Mouse (Mus musculus): Measurements from ENCODE around the gene Alyref2. TPM values are rescaled to one million over a fixed set of nuclear protein-coding genes. Genes with fewer than 3 reads are reported as not detected.
A peak's percentile ranks its signal among the peaks of the same experiment; 100 is the strongest.
"Not testable (repeated sequence)": the region's sequence is repeated elsewhere in the genome, so short reads cannot be mapped to it uniquely, and the experiment has no call there.

The Alyref2 gene
- 10 to 100 TPM; 10.5 to 11.7 TPM for polyA plus RNA-seq (2017; shearing (Covaris generic))

DNA sequence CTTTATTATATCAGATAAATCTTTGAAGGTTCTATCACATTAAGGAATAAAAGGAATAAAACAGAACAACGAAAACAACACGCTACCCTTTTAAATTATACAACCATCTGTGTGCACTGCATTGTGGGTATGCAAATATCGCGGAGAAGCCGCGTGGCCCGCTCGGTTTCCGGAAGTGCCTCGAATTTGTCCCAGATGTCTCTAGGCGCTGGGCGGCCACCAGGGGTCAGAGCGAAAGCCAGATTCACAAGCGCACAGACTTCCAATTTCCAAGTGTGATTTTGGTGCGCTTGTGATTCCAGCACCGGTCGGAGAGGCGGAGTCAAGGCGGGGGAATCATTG, at the start of gene Alyref2:
TSS of gene Alyref2 (plus strand) at position 229 of the 342 bp plus-strand sequence.
- peak; percentile 76 for ATAC-seq

DNA sequence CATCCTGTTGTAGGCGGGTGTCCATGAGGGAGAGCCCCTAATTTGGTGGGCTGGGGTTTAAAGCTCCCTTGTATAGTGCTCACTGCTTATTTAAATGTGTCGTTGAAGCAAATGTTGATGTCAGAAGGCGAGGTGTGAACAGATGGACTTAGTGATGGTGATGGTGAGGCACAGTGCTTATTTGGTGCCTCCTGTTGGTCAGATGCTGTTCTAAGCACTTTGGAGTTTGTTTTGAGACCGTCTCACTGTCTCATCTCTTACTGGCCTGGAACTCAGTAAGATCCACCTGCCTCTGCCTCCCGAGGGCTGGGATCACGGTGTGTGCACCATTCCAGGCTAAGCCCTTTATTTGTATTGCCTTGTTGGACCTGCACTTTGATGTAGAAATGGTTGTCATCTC, 48.4 kb upstream of the Alyref2 start:
- ATAC-seq = no peak

DNA sequence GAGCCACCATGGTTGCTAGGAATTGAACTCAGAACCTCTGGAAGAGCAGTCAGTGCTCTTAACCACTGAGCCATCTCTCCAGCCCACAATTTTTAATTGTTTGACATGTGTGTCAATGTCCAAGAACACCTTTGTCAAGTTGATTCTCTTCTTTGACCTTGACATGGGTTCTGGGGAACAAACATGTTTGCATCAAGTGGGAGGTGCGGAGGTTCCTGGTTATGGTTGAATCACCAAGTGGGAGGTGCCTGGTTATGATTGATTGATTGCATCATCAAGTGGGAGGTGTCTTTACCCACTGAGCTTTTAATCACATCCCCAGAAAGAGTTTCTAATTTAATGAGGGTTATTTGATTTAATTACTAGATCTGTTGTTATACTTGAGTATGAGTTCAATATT, 45.7 kb upstream of the Alyref2 start:
- no peak for ATAC-seq

DNA sequence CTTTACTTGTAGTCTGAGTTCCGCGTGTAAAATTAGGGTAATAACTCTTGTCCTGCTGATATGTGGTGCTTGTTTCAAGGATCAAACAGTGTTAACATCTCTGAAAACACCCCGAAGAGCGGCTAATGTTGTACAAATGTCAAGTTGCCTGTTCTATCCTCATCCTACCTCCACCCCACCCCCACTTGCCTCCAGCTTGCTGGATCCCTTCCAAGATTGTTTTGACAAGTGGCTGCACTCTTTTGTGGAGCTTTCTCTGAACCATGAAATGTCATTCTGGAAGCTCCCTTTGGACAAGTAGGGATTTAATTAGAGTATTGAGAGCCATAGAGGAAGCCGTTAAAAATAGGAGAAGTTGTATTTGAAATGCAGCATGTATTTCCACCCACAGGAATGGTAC, 43.5 kb upstream of the Alyref2 start:
- ATAC-seq = no peak

DNA sequence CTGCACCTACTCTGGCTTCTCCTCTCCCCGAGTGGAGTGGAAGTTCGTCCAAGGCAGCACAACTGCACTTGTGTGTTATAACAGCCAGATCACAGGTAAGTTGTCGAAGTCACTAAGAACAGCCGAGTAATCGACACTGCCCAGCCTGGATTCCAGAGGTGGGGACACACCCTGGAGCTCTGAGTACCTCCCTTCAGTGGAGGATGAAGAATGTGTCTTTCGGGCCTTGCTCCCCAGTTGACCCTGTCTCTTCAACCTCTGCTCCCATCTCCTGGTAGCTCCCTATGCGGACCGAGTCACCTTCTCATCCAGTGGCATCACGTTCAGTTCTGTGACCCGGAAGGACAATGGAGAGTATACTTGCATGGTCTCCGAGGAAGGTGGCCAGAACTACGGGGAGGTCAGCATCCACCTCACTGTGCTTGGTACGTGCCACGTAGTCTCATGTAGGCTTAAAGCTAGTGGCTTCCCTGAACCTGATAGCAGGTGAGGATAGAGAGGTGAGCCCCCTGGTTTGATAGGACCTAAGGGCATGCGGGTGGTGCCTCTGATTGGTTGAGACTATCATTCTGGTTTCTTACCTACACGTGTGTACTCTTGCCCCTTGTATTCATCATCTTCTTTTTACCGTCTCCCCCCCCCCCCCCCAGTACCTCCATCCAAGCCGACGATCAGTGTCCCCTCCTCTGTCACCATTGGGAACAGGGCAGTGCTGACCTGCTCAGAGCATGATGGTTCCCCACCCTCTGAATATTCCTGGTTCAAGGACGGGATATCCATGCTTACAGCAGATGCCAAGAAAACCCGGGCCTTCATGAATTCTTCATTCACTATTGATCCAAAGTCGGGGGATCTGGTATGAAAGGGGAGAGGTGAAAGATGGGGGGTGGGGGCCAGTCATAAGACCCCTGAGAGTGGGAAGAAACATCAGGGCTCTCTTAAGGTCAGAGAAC, 42.5 kb upstream of the Alyref2 start:
- ATAC-seq = no peak

DNA sequence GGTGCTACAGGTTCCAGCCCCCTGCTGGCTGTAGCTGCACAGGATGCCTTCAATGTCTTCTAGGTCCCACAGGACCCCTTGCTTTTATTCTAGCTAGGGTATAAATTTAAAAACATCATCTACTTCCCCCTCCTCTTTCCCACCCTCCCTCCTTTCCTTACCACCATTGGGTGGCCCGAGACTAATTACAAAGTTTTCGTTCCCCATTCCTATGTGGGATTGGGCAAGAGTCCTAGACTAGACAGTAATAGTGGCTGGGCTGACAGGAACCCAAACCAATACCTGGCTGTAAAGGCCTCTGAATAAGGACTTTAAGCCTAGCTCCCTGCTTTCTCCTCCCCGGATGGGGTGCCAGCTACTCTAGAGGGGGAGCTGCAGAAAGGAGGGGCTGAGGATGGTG, 40.1 kb upstream of the Alyref2 start:
- no peak for ATAC-seq

DNA sequence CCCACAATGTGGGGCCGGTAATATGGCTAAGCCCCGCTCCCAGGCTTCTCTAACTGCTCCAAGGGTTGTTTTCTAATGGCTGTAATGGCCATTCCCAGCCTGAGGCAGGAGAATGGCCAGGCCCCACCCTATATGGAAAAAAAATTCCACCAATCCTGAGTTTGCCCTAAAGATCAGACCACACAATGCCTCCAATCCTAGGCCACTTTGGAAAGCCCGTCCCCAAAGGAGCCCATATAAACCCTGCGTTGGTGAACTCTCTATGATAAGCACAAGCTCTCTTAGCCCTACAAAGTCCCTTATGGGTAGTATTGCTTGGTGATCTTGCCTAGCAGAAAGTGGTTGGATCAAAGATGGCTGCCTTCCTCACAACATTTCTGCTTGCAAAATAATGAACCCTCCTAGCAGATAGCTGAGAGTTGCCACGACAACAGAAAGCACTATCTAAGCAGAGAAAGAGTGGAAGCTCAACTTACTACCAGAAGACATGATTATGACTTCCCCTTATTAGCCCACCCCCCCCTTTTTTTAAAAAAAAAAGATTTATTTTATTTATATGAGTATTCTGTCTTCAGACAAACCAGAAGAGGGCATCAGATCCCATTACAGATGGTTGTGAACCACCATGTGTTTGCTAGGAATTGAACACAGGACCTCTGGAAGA, 37.4 kb upstream of the Alyref2 start:
- ATAC-seq = no peak

DNA sequence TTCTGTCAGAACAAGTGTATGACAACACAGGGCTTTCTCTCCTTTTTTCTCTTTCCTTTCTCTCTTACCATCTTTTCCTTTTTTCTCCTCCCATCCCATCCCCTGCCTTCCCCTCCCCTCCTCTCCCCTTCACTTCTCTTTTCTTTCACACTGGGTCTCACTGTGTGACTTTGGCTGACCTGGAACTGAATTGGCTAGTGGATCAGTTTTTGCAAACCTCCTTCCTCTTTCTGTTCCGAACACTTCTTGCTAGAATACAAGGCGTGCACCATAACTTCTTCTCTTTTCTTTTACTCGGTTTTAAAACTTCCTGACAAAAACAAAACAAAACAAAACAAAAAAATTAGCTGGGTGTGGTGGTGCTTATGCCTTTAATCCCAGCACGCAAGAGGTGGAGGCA, 36.7 kb upstream of the Alyref2 start:
- no peak for ATAC-seq

DNA sequence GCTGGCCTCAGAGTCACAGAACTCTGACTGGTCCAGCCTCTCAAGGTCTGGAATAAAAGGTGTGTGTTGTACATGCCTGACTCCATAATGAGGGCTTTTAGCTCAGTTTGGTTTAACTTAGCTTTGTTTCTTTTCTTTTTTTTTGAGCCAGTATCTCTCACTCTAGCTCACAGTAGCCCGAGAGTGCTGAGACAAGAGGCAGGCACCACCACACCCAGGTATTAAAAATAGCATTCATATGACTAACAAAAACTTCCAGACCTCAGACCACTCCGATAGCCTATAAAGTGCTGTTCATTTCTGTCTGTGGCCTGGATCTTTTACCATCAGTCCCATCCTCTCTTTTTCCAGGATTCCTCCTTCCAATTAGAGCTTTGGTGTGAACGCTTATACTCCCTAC, 33.6 kb upstream of the Alyref2 start:
- ATAC-seq = no peak

DNA sequence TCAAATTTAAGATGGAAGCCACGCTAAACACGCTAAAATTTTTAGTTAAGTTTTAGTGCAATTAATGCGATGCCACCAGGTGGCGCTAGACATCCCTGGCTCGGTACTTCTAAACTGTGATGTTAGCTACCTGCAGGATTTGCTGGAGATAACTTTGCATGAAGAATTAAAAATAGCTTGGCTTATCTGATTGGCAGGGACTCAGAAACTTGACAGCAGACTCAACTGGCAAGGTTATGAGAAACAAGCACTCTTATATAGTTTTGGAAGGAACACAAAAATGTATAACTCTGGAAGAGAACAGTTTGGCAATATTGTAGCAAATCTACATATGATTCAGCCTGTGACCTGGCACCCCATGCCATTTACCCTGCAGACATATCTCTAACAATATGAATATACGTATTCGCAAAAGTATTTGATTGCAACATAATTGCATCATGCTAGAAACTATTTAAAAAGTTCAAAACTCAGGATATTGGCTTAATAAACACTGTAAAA, 32.9 kb upstream of the Alyref2 start:
- peak; percentile 73 for ATAC-seq

DNA sequence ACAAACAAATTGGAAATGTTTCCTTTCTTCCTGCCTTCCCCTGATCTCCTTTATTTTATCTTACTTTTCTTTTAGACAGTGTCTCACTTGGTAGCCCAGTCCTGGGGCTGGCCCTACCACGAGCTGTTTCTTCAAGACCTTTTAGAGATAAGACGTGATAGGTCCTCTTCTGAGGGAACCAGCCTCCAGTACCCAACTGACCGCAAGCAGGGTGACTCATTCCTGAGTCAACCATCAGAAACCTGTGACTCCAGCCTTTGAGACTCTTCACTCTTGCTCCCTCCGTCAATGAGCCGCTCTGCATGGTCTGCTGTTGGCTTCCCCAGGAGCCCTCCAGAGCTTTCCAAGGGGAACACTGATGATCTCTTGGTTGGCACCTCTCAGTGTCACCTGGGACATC, 32.4 kb upstream of the Alyref2 start:
- no peak for ATAC-seq

DNA sequence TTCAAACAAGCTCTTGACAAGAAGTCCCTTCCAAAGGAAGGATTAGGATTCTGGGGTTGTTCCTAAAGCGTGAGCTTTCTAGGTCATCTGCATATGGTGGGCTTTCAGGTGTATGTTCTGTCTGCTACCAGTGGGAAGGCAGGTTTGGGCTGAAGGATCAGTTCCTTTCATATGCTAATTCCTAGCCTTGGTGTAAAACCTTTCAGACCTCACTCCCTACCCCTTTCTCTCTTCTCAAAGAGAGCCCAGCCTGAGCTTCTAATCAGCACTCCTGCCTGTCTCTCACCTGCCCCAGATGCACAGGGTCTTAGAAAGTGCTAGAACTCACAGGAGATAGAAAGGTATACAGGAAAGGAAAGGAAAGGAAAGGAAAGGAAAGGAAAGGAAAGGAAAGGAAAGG, 31.8 kb upstream of the Alyref2 start:
- no peak for ATAC-seq

DNA sequence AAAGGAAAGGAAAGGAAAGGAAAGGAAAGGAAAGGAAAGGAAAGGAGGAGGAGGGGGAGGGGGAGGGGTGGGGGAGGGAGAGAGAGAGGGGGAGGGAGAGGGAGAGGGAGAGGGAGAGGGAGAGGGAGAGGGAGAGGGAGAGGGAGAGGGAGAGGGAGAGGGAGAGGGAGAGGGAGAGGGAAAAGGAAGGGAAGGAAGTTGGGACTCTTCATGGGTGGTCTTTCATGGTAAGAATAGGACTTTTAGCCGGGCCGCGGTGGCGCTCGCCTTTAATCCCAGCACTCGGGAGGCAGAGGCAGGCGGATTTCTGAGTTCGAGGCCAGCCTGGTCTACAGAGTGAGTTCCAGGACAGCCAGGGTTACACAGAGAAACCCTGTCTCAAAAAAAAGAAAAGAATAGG, 31.3 kb upstream of the Alyref2 start:
- ATAC-seq = not testable (repeated sequence)

DNA sequence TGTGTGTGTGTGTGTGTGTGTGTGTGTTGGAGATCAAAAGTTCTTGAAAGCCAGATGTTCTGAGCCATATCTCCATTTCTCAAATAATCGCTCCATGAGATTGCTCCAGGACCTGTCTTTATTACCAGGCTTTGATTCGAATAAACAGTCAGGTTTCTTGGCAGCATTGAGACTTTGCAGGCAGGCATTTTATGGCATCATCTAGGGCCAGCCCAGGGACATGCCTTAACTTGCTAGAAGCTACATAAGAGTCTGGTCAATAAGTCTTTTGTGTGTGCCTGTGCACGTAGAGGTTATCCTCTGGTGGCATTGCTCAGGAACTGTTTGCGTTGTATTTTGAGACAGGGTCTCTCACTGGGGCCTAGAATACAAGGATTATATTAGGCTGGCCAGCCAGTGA, 29.8 kb upstream of the Alyref2 start:
- ATAC-seq = no peak

DNA sequence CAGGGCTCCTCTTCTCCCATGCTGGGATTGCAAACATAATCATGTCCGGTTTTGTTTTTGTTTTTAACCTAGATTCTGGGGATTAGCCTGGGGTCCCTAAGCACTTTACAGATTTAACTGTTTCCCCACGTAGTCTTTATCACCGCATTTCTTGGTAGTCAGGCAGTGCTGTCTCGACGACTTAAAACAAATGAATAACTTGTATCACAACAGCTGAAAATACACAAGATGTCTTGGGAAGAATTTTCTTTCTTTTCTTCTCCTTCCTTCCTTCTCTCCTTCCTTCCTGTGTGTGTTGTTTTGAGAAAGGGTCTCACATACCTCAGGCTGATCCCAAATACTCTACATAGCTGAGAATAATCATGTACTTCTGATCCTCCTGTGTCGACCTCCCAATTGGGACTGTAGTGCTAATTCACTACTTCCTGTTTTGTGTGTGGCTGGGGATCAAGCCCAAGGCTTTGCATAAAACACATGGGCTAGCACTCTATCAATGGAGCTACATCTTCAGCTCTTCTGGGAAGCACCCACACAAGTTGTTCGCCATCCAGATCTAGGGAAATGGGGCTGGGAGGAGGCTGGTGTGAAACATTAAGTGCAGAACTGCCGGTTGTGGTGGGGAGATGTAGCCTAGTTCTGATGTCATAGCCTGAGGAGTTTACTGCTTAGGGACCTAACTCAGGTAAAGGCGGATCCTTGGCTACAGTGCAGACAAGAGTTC, 29.2 kb upstream of the Alyref2 start:
- no peak for ATAC-seq

DNA sequence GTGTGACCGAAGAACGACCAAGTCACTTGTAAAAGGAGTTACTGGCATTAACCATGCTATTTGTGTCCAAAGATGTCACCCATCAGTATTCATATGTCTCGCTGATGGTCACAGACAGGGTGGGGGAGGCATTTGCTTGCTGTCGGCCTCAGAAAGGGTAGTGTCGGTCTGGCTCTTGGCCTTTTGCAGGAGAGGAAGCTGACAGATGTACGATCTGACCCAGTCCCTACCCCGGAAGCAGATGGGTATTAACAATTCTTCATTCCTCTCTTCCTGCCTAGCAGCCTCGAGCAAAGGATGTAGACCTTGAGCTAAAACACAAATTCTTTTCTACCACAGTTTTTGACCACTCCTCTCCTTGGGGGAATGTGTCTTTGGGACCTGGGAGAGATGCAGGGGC, 26.2 kb upstream of the Alyref2 start:
- no peak for ATAC-seq

DNA sequence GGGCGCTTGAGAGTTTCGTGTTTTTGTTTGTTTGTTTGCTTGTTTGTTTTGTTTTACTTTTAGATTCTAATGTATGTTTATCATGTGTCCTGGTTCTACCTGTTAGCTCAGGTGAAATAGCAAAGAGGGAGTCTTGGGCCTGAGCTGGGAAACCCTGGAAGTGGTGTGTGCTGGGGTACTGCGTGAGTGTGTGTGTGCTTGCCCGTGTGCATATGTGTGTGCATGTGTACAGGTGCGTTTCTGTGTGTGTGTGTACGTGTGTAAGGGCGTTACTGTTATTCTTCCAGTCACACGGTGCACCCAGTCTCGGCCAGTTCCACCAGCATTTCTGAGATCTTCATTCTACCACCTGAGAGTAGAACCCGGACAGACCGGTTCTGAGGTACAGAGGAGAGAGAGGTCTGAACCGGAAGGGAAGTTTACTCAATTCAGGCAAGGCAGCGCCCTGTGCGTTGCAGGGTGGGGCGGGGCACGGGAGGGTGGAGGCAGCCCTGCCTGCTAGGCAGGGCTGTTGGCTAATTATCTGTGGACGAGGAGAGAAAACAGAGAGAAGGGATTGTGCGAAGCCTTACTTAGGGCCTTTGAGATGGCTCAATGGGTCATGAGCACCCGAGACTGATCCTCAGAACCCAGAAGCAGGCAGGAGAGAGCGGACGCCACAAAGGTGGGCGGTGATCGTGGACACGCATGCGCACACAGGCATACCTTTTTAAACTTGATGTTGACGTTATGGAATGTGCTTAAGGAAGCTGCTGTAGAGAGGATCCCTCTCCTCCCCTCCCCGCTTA, 25.3 kb upstream of the Alyref2 start:
- ATAC-seq = peak; percentile 57

DNA sequence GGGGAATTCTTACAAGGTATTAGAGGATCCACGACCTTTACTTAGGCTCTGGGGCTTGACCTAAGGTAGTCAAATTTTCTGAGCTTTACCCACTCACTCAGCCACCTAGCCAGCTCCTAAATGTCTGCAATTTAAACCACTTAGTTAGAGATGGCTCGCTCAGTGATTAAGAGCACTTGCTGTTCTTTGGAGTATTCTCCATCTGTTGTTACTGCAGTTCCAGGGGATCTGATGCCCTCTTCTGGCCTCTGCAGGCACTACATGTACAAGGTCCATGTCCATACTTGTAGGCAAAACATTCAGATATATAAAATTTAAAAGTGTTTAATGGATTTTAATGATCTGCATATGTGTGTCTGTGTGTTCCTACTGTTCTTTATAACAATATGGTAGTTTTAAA, 24.3 kb upstream of the Alyref2 start:
- peak; percentile 74 for ATAC-seq

DNA sequence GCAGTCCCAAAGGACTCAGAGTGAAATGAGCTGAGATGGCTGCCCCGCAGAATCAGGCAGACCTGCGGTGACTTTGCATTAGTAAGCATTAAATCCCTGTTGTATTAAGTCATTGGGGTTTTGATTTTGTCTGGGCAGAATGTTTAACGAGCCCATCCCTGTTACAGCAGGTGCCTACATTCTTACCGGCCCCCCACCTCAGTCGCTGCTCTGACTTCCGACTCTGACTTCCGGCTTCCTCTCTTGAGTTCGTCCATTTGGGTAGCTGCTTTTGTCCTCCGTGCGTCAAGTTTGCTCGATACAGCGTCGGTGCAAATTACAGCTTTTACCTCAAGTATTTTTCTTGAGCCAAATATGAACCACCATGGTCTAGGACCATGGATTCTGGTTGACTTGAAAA, 9.0 kb upstream of the Alyref2 start:
- no peak for ATAC-seq

DNA sequence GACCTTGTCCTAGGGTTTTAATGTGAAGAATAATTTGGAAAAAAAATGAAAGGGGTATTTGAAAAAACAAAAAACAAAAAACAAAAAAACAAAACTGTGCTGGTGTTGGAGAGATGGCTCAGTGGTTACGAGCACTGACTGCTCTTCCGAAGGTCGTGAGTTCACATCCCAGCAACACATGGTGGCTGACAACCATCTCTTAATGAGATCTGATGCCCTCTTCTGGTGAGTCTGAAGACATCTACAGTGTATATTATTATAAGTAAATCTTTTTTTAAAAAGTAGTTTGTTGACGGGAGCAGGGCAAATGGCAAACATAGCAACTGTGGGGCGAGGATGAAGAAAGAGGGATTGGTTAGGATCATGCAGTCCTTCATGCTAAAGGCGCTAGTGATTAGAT, 7.9 kb upstream of the Alyref2 start:
- ATAC-seq = no peak

DNA sequence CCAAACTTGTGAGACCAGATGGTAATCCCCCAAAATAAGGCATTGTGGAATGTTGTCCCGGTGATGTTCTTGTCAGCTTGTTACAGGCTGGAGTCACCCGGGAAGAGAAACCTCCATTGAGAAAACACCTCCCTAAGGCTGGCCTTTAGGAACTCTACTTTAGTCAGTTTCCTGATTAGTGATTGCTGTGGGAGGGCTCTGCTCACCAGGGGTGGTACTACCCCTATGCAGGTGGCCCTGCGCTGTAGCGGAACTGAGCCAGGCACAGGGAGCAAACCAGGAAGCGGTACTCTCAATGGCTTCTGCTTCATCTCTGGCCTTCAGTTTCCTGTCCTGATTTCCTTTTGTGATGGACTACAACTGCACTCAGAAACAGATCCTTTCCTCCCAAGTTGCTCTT, 3.4 kb upstream of the Alyref2 start:
- ATAC-seq = no peak

DNA sequence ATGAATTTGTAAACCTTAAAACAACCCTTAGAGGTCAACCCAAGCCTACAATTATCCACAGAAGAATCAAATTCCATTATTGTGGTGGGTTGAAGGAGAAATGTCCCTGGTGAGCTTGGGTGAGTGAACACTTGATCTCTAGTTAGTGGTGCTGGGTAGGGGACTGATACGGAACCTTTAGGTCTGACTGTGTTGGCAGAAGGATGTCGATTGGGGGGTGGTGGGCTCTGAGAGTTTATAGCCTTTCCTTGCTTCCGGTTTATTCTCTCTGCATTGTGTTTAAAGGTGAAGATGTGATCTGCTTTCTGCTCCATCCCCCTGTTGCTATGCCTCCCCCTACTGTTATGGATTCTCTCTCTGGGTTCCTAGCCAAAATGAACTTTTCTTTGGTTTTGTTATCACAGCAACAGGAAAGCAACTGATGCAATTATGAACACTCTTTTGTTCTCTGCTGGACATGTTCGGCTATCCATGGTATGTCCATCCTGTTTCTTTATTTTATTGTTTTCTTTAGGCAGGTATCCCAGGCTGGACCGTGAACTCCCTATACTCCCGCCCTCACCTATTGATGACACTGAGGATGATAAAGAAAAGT, 2.2 kb upstream of the Alyref2 start:
- no peak for ATAC-seq
